Mouse (Mus musculus): ENCODE results near the gene Ypel3.

GRCm38 (mm10) chr7:126817595-126817994, 40.8 kb downstream of the Ypel3 start:
- TF ChIP-seq EP300 (IDR thresholded peaks at IDR 0.05; ENCODE audit: low read depth) (no peak), CTCF (IDR thresholded peaks at IDR 0.05; ENCODE audit: low read depth) (no peak)
